Mouse (Mus musculus): ENCODE data around the gene Igfals. TPM values are rescaled to one million over a fixed set of nuclear protein-coding genes. Genes with fewer than 3 reads are reported as not detected.

The Igfals gene
- polyA plus RNA-seq, 1 experiment from 2014 or later, result 0.24 TPM

- 85% methylated on average over 9 of the region's 9 CpGs for WGBS
- Histone ChIP-seq H3K36me3 (peaks cover 100% of the 10 kb centered on the region), H3K9ac (no peak overlapping the region), H3K4me3 (no peak overlapping the region), H3K4me2 (no peak overlapping the region), H3K9me3 (replicated peaks) (no peaks in the 10 kb centered on the region), H3K27ac (ENCODE audit: poor library complexity, severe bottlenecking) (no peak overlapping the region), H3K4me1 (replicated peaks) (peaks cover 9% of the 10 kb centered on the region), H3K27me3 (replicated peaks) (no peaks in the 10 kb centered on the region)
- ATAC-seq (ENCODE audit: insufficient number of reproducible peaks, low FRiP score), result no peak
Measured at GRCm38 (mm10) chr17:24903767-24904166, 38.0 kb downstream of the Igfals start.

GRCm38 (mm10) chr17:24907591-24907990 is 41.8 kb downstream of the Igfals start:
- WGBS, result 92% methylated on average over 2 of the region's 2 CpGs
- no peaks in the 10 kb centered on the region for H3K4me1 ChIP-seq (replicated peaks)
- peaks cover 100% of the 10 kb centered on the region for H3K36me3 ChIP-seq
- no peak overlapping the region for H3K4me3 ChIP-seq
- no peaks in the 10 kb centered on the region for H3K9me3 ChIP-seq (replicated peaks)
- no peak overlapping the region for H3K9ac ChIP-seq
- no peak overlapping the region for H3K27ac ChIP-seq (ENCODE audit: poor library complexity, severe bottlenecking)
- H3K4me2 ChIP-seq, result no peak overlapping the region
- H3K27me3 ChIP-seq (replicated peaks), result no peaks in the 10 kb centered on the region
- ATAC-seq (ENCODE audit: insufficient number of reproducible peaks, low FRiP score), result no peak

GRCm38 (mm10) chr17:24913984-24914383 is 48.2 kb downstream of the Igfals start:
- Histone ChIP-seq H3K9me3 (replicated peaks) (no peaks in the 10 kb centered on the region), H3K4me1 (replicated peaks) (no peaks in the 10 kb centered on the region), H3K9ac (no peak overlapping the region), H3K36me3 (peaks cover 98% of the 10 kb centered on the region), H3K27ac (ENCODE audit: poor library complexity, severe bottlenecking) (no peak overlapping the region), H3K27me3 (replicated peaks) (no peaks in the 10 kb centered on the region), H3K4me2 (no peak overlapping the region), H3K4me3 (no peak overlapping the region)
- ATAC-seq (ENCODE audit: insufficient number of reproducible peaks, low FRiP score), result no peak

- no peaks in the 10 kb centered on the region for H3K4me1 ChIP-seq (replicated peaks)
- no peak for ATAC-seq (ENCODE audit: insufficient number of reproducible peaks, low FRiP score)
- no peaks in the 10 kb centered on the region for H3K27me3 ChIP-seq (replicated peaks)
- H3K4me3 ChIP-seq, result no peak overlapping the region
- WGBS, result 89% methylated on average over 1 of the region's 1 CpGs
- H3K4me2 ChIP-seq, result no peak overlapping the region
- no peaks in the 10 kb centered on the region for H3K9me3 ChIP-seq (replicated peaks)
- no peak overlapping the region for H3K27ac ChIP-seq (ENCODE audit: poor library complexity, severe bottlenecking)
- no peak overlapping the region for H3K9ac ChIP-seq
- H3K36me3 ChIP-seq, result peaks cover 98% of the 10 kb centered on the region
Measured at GRCm38 (mm10) chr17:24923246-24923645, 57.4 kb downstream of the Igfals start.

- no peak overlapping the region for H3K4me2 ChIP-seq
- peaks cover 52% of the 10 kb centered on the region for H3K36me3 ChIP-seq
- peaks cover 21% of the 10 kb centered on the region for H3K4me1 ChIP-seq (replicated peaks)
- WGBS, result 77% methylated on average over 1 of the region's 1 CpGs
- H3K27ac ChIP-seq (ENCODE audit: poor library complexity, severe bottlenecking), result no peak overlapping the region
- no peak for ATAC-seq (ENCODE audit: insufficient number of reproducible peaks, low FRiP score)
- no peaks in the 10 kb centered on the region for H3K9me3 ChIP-seq (replicated peaks)
- no peak overlapping the region for H3K4me3 ChIP-seq
- no peaks in the 10 kb centered on the region for H3K27me3 ChIP-seq (replicated peaks)
- H3K9ac ChIP-seq, result no peak overlapping the region
Measured at GRCm38 (mm10) chr17:24929506-24929905, 63.7 kb downstream of the Igfals start.

Other genes with a start within 250 kb of the Igfals start
- gene Tsc2, start 233.4 kb upstream of the Igfals start, polyA plus RNA-seq (2016; fragmentation: Nextera tagmentation; extraction: Ambion mirVana), result 66.5 and 74.6 TPM in 2 replicates
- gene Nthl1, start 233.3 kb upstream of the Igfals start, polyA plus RNA-seq (2016; fragmentation: Nextera tagmentation; extraction: Ambion mirVana), result 7.8 and 8.3 TPM in 2 replicates
- gene Slc9a3r2, start 215.7 kb upstream of the Igfals start, polyA plus RNA-seq (2016; fragmentation: Nextera tagmentation; extraction: Ambion mirVana), result 56.6 and 59.7 TPM in 2 replicates
- gene Npw, start 207.5 kb upstream of the Igfals start, polyA plus RNA-seq (2016; fragmentation: Nextera tagmentation; extraction: Ambion mirVana), result not detected in 2 replicates
- gene Zfp598, start 196.3 kb upstream of the Igfals start, polyA plus RNA-seq (2016; fragmentation: Nextera tagmentation; extraction: Ambion mirVana), result 20.1 and 21.2 TPM in 2 replicates
- 0.68 and 1.0 TPM in 2 replicates for gene Syngr3, start 176.0 kb upstream of the Igfals start, polyA plus RNA-seq (2016; fragmentation: Nextera tagmentation; extraction: Ambion mirVana)
- gene Gfer, start 169.8 kb upstream of the Igfals start, polyA plus RNA-seq (2016; fragmentation: Nextera tagmentation; extraction: Ambion mirVana), result 34.0 and 37.8 TPM in 2 replicates
- 1.3 and 1.8 TPM in 2 replicates for gene Noxo1, start 169.8 kb upstream of the Igfals start, polyA plus RNA-seq (2016; fragmentation: Nextera tagmentation; extraction: Ambion mirVana)
- gene Tbl3, start 158.3 kb upstream of the Igfals start, polyA plus RNA-seq (2016; fragmentation: Nextera tagmentation; extraction: Ambion mirVana), result 45.9 and 49.5 TPM in 2 replicates
- not detected in 2 replicates for gene Rnf151, start 147.9 kb upstream of the Igfals start, polyA plus RNA-seq (2016; fragmentation: Nextera tagmentation; extraction: Ambion mirVana)
- gene Rps2, start 147.9 kb upstream of the Igfals start, polyA plus RNA-seq (2016; fragmentation: Nextera tagmentation; extraction: Ambion mirVana), result 810 and 828 TPM in 2 replicates
- 351 and 363 TPM in 2 replicates for gene Ndufb10, start 141.5 kb upstream of the Igfals start, polyA plus RNA-seq (2016; fragmentation: Nextera tagmentation; extraction: Ambion mirVana)
- gene Rpl3l, start 138.2 kb upstream of the Igfals start, polyA plus RNA-seq (2016; fragmentation: Nextera tagmentation; extraction: Ambion mirVana), result 0.34 and 0.76 TPM in 2 replicates
- 17.3 and 18.2 TPM in 2 replicates for gene Msrb1, start 129.4 kb upstream of the Igfals start, polyA plus RNA-seq (2016; fragmentation: Nextera tagmentation; extraction: Ambion mirVana)
- 0.72 TPM in 1 of 2 replicates, not detected in the other for gene Hs3st6, start 113.0 kb upstream of the Igfals start, polyA plus RNA-seq (2016; fragmentation: Nextera tagmentation; extraction: Ambion mirVana)
- gene Meiob, start 61.7 kb upstream of the Igfals start, polyA plus RNA-seq (2016; fragmentation: Nextera tagmentation; extraction: Ambion mirVana), result not detected in 2 replicates
- 39.9 and 41.2 TPM in 2 replicates for gene Hagh, start 25.9 kb upstream of the Igfals start, polyA plus RNA-seq (2016; fragmentation: Nextera tagmentation; extraction: Ambion mirVana)
- gene Fahd1, start 15.6 kb upstream of the Igfals start, polyA plus RNA-seq (2016; fragmentation: Nextera tagmentation; extraction: Ambion mirVana), result 36.5 TPM in 2 replicates
- gene Nubp2, start 20.4 kb downstream of the Igfals start, polyA plus RNA-seq (2016; fragmentation: Nextera tagmentation; extraction: Ambion mirVana), result 31.9 and 33.1 TPM in 2 replicates
- 25.7 and 28.3 TPM in 2 replicates for gene Spsb3, start 20.6 kb downstream of the Igfals start, polyA plus RNA-seq (2016; fragmentation: Nextera tagmentation; extraction: Ambion mirVana)
- gene Eme2, start 29.1 kb downstream of the Igfals start, polyA plus RNA-seq (2016; fragmentation: Nextera tagmentation; extraction: Ambion mirVana), result 25.4 and 27.2 TPM in 2 replicates
- gene Mrps34, start 29.1 kb downstream of the Igfals start, polyA plus RNA-seq (2016; fragmentation: Nextera tagmentation; extraction: Ambion mirVana), result 91.1 and 94.9 TPM in 2 replicates
- gene Nme3, start 30.5 kb downstream of the Igfals start, polyA plus RNA-seq (2016; fragmentation: Nextera tagmentation; extraction: Ambion mirVana), result 34.5 and 36.5 TPM in 2 replicates
- 38.4 and 41.3 TPM in 2 replicates for gene Mapk8ip3, start 71.0 kb downstream of the Igfals start, polyA plus RNA-seq (2016; fragmentation: Nextera tagmentation; extraction: Ambion mirVana)
- 140 and 144 TPM in 2 replicates for gene Jpt2, start 94.7 kb downstream of the Igfals start, polyA plus RNA-seq (2016; fragmentation: Nextera tagmentation; extraction: Ambion mirVana)
- 8.5 and 10.1 TPM in 2 replicates for gene Cramp1l, start 149.8 kb downstream of the Igfals start, polyA plus RNA-seq (2016; fragmentation: Nextera tagmentation; extraction: Ambion mirVana)
- 14.4 and 14.8 TPM in 2 replicates for gene Ift140, start 150.1 kb downstream of the Igfals start, polyA plus RNA-seq (2016; fragmentation: Nextera tagmentation; extraction: Ambion mirVana)
- gene Tmem204, start 217.6 kb downstream of the Igfals start, polyA plus RNA-seq (2016; fragmentation: Nextera tagmentation; extraction: Ambion mirVana), result 16.3 and 20.4 TPM in 2 replicates
- gene Telo2, start 250.0 kb downstream of the Igfals start, polyA plus RNA-seq (2016; fragmentation: Nextera tagmentation; extraction: Ambion mirVana), result 23.5 and 30.7 TPM in 2 replicates